In genomic region chr2:133724310-133724709, GRCm38 (mm10) we compare ENCODE assay signal across 9 mouse cellular contexts.
DNase-seq lines count a peak whose midpoint lies in the region; ATAC-seq and TF ChIP-seq lines count a peak whose summit lies in the region.
"Had no signal": no experiment of that assay in that cellular context is flagged by ENCODE, and none has a peak within 500 bp of the region (broad histone marks: within the 10 kb centered on the region; RNA-seq: fewer than 3 reads in every experiment).

No protein-coding gene starts in this region.

- H3K4me1 ChIP-seq in hindbrain, embryonic 12.5 days = no peaks in the 10 kb centered on the region
- 0 out of 2 replicates have a peak, but pooled peaks cover 8% of the 10 kb centered on the region for H3K4me1 ChIP-seq in hindbrain, embryonic 13.5 days (replicated peaks)
- H3K4me1 ChIP-seq in forebrain, embryonic 13.5 days = peaks cover 17% of the 10 kb centered on the region
- H3K4me1 ChIP-seq: heart, embryonic 13.5 days had no signal

- H3K9me3 ChIP-seq in hindbrain, embryonic 12.5 days (replicated peaks) = no peaks in the 10 kb centered on the region
- no peaks in the 10 kb centered on the region for H3K9me3 ChIP-seq in hindbrain, embryonic 13.5 days
- no peaks in the 10 kb centered on the region for H3K9me3 ChIP-seq in forebrain, embryonic 13.5 days (replicated peaks)
- H3K9me3 ChIP-seq: heart, embryonic 13.5 days had no signal

- H3K4me3 ChIP-seq in hindbrain, embryonic 12.5 days = no peak overlapping the region
- H3K4me3 ChIP-seq in hindbrain, embryonic 13.5 days = no peak overlapping the region
- no peak overlapping the region for H3K4me3 ChIP-seq in forebrain, embryonic 13.5 days
- H3K4me3 ChIP-seq in layer of hippocampus, adult 2 months = no peak overlapping the region
- H3K4me3 ChIP-seq: heart, embryonic 13.5 days had no signal

- H3K36me3 ChIP-seq in hindbrain, embryonic 12.5 days = no peaks in the 10 kb centered on the region
- no peaks in the 10 kb centered on the region for H3K36me3 ChIP-seq in hindbrain, embryonic 13.5 days
- H3K36me3 ChIP-seq in forebrain, embryonic 13.5 days (ENCODE audit: poor library complexity, severe bottlenecking) = no peaks in the 10 kb centered on the region
- H3K36me3 ChIP-seq: heart, embryonic 13.5 days had no signal

- DNase-seq in adrenal gland, adult 18-20 months (ENCODE audit: low spot score in 2 of 2) = peak; percentile 16 to 19
- DNase-seq in layer of hippocampus, adult 2 months (ENCODE audit: low spot score in 2 of 2) = peak; percentile 41 to 49
- peak; percentile 5 for DNase-seq in ovary, postnatal 36 days (ENCODE audit: low spot score)
- DNase-seq in spleen, postnatal 36 days (ENCODE audit: low spot score in 2 of 2) = no peak
- no peak for DNase-seq in spleen, adult 18-20 months

- 83% methylated on average over 7 of the region's 7 CpGs for WGBS in hindbrain, embryonic 12.5 days
- WGBS in hindbrain, embryonic 13.5 days = 78% methylated on average over 7 of the region's 7 CpGs
- 68% methylated on average over 7 of the region's 7 CpGs for WGBS in forebrain, embryonic 13.5 days

- H3K27me3 ChIP-seq in hindbrain, embryonic 12.5 days = no peaks in the 10 kb centered on the region
- H3K27me3 ChIP-seq in hindbrain, embryonic 13.5 days = no peaks in the 10 kb centered on the region
- H3K27me3 ChIP-seq in forebrain, embryonic 13.5 days = no peaks in the 10 kb centered on the region
- H3K27me3 ChIP-seq: heart, embryonic 13.5 days had no signal

- H3K9ac ChIP-seq in hindbrain, embryonic 12.5 days = no peak overlapping the region
- H3K9ac ChIP-seq in hindbrain, embryonic 13.5 days = no peak overlapping the region
- H3K9ac ChIP-seq in forebrain, embryonic 13.5 days = no peak overlapping the region
- H3K9ac ChIP-seq: heart, embryonic 13.5 days had no signal

- 0 out of 2 replicates have a peak, but pooled peaks have one; percentile 54 for ATAC-seq in hindbrain, embryonic 12.5 days (ENCODE audit: low FRiP score)
- no peak for ATAC-seq in hindbrain, embryonic 13.5 days (ENCODE audit: low FRiP score)
- peak; percentile 57 for ATAC-seq in forebrain, embryonic 13.5 days

- no peak overlapping the region for H3K27ac ChIP-seq in hindbrain, embryonic 12.5 days
- H3K27ac ChIP-seq in hindbrain, embryonic 13.5 days = no peak overlapping the region
- H3K27ac ChIP-seq in forebrain, embryonic 13.5 days = no peak overlapping the region
- no peak overlapping the region for H3K27ac ChIP-seq in layer of hippocampus, adult 2 months
- H3K27ac ChIP-seq: heart, embryonic 13.5 days had no signal

- TF ChIP-seq CTCF in layer of hippocampus, adult 2 months (conservative IDR thresholded peaks at IDR 0.05) = peak; percentile 80

- H3K4me2 ChIP-seq in hindbrain, embryonic 12.5 days (replicated peaks) = no peak overlapping the region
- H3K4me2 ChIP-seq in hindbrain, embryonic 13.5 days = no peak overlapping the region
- no peak overlapping the region for H3K4me2 ChIP-seq in forebrain, embryonic 13.5 days
- H3K4me2 ChIP-seq: heart, embryonic 13.5 days had no signal

Comparison
In these comparisons a context has a peak if more than half of its experiments do, and no peak if none do; other contexts are left out.
1. DNase-seq: peak in adrenal gland, adult 18-20 months (2 of 2), layer of hippocampus, adult 2 months (2 of 2) and ovary, postnatal 36 days (single experiment); none in spleen, postnatal 36 days (0 of 2) and spleen, adult 18-20 months (0 of 2).